Mouse (Mus musculus): ENCODE data around the gene Opcml. TPM values are rescaled to one million over a fixed set of nuclear protein-coding genes. Genes with fewer than 3 reads are reported as not detected.

The Opcml gene
- polyA plus RNA-seq, 1 experiment = 1.8 TPM

DNA sequence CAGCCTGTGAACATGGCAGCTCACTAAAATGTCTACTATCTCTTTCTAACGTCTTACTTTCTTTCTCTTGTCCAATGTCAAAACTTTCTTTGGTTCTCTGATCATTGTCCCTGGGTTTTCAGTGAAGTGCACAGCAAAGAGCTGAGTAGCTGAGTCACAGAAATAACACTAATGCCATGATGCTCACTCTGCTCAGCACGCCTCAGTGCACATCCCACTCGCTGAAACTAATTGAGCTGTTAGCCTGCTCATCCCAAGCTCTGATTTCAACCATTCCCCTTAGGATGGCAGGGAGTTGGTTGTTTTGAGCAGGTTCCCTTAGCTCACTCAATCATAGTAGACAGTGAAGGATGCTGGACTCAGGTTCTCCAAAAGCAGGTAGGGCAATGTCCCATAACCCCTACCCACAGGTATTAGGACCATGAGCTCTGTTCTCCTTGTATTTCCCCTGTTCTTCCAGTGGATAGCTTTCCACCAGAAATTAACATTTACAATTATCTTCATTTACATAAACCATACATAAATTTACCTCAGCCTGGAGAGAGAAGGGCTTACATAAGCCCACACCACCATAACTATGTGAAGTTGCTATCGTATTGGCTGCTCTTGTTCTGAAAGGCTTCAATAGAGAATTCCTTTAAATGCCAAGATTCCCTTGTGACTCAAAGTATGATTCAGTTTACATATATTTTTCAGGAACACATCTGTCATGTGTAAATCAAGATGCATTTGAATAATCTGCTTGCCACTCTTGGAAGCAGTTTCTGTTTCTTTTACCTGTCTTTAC, 655.9 kb downstream of the Opcml start:
- Histone ChIP-seq H3K4me3 (ENCODE audit: insufficient read depth, low read depth, low read length) (no peak overlapping the region), H3K27ac (replicated peaks; ENCODE audit: low read depth, low read length) (no peak overlapping the region), H3K4me1 (ENCODE audit: control insufficient read depth, insufficient read depth, insufficient read length, low read length) (no peaks in the 10 kb centered on the region)

DNA sequence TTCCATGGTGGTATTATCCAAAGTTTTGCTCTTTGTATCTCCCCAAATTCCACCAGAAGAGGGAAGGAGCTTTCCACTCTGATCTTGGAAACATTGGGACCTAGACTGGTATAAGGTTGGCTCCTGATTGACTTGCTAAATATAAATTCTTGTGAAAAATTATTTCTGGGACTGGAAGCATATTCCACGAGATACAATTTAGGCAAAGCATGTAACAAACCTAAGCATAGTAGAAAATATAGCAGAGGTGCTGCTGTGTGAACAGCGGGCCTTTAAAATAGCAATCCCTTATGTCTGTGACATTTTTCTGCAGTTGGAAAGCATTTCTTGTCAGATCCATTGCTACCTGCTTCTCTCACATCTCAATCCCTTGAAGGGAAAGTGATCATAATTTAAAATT, 661.9 kb downstream of the Opcml start:
- no peak overlapping the region for H3K27ac ChIP-seq (replicated peaks; ENCODE audit: low read depth, low read length)
- no peaks in the 10 kb centered on the region for H3K4me1 ChIP-seq (ENCODE audit: control insufficient read depth, insufficient read depth, insufficient read length, low read length)
- no peak overlapping the region for H3K4me3 ChIP-seq (ENCODE audit: insufficient read depth, low read depth, low read length)

DNA sequence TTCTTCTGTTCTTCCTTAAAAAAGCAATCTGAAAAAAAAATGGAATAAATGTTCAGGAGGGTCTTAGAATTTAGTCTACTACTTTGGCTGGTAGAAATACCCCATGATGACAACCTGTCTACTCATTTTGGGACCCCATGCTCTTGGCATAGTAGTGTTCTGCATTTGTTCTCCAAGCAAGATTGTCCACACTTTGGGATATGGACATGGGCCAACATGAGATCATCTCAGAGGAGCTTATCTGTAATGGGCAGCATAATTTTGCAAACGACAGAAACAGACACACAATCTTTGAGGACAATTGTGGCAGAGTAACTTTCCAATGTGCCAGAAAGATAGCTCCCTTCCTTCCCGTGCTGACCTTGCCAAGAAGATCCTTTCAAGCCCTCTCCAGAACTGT, 662.5 kb downstream of the Opcml start:
- H3K27ac ChIP-seq (replicated peaks; ENCODE audit: low read depth, low read length) = no peak overlapping the region
- H3K4me3 ChIP-seq (ENCODE audit: insufficient read depth, low read depth, low read length) = no peak overlapping the region
- H3K4me1 ChIP-seq (ENCODE audit: control insufficient read depth, insufficient read depth, insufficient read length, low read length) = no peaks in the 10 kb centered on the region

DNA sequence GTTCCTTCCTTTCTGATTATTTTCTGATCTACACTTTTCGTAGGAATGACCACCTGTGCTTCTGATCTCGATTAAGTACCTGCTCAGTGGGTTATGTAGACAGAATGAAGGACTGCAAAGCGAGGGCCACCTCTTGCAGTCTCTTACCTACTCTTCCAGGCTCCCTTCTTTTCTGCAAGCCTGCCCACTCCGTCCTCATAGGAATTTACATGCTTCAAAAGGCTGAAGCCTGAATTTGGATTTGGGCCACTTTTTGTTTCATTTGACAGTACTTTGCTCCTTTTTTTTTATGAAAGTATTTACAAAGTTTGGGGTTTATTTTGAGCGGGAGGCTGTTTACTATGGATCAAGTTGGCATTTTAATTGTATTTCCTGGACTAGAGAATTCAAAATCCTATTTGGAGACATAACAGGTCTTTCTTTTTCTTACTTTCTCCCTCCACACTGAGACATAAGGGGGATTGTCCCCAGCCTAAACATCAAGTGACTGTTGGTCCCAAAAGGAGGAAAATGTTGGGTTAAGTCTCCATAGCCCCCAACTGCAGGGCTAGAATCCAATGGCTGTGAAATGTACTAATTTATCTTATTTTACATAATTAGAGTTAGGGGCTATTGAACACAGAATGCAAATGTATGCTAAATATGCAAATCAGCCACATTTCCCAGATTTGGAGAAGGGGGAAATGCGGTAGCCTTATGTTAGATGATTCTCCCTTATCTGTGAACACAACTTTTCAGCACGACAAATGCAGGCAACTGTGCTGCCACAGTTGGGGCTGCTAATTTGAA, 667.6 kb downstream of the Opcml start:
- Histone ChIP-seq H3K4me1 (ENCODE audit: control insufficient read depth, insufficient read depth, insufficient read length, low read length) (no peaks in the 10 kb centered on the region), H3K27ac (replicated peaks; ENCODE audit: low read depth, low read length) (no peak overlapping the region), H3K4me3 (ENCODE audit: insufficient read depth, low read depth, low read length) (no peak overlapping the region)

DNA sequence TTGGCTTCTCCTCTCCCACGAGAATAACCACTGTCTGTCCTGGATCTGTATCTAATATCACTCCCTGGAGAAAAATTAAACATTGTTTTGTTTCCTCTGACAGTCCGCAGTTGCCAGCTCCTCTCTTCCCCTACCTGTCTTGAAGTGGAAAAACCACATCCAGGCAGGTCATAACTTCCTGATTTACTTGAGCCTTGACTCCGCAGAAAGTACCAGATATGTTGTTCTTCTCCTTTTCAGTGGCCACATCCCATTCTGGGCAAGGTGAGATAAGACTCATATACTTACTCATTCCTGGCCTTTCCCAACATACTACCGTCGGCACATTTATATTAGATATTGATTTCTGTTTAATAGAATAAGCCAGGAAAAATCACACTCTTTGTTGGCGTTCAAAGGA, 673.0 kb downstream of the Opcml start:
- no peak overlapping the region for H3K27ac ChIP-seq (replicated peaks; ENCODE audit: low read depth, low read length)
- no peaks in the 10 kb centered on the region for H3K4me1 ChIP-seq (ENCODE audit: control insufficient read depth, insufficient read depth, insufficient read length, low read length)

GRCm38 (mm10) chr9:28469419-28469818, 678.8 kb downstream of the Opcml start:
- Histone ChIP-seq H3K4me1 (ENCODE audit: control insufficient read depth, insufficient read depth, insufficient read length, low read length) (no peaks in the 10 kb centered on the region), H3K4me3 (ENCODE audit: insufficient read depth, low read depth, low read length) (no peak overlapping the region), H3K27ac (replicated peaks; ENCODE audit: low read depth, low read length) (no peak overlapping the region)

More for the DNA sequence above, 673.0 kb downstream of the Opcml start:
- no peak overlapping the region for H3K4me3 ChIP-seq (ENCODE audit: insufficient read depth, low read depth, low read length)

DNA sequence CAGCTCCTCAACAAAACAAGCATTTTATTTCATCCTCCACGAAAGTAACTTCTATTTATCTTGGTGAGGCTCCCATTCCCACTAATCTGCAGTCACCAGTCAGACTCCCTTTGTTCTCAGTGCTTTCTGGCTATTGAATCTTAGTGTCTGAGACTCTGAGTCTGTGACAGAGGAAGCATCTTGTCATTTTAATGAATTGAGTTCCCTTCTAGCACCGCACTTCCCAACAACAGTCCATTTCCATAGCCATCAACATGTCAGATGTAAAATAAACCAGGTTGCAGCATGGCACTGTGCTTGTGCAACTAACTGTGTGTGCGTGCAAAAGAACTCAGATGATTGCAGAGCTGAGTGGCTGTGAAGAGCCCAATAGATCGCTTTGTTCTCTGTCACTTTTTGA, 680.9 kb downstream of the Opcml start:
- H3K4me3 ChIP-seq (ENCODE audit: insufficient read depth, low read depth, low read length) = no peak overlapping the region
- H3K27ac ChIP-seq (replicated peaks; ENCODE audit: low read depth, low read length) = no peak overlapping the region
- H3K4me1 ChIP-seq (ENCODE audit: control insufficient read depth, insufficient read depth, insufficient read length, low read length) = no peaks in the 10 kb centered on the region

- Histone ChIP-seq H3K4me1 (ENCODE audit: control insufficient read depth, insufficient read depth, insufficient read length, low read length) (no peaks in the 10 kb centered on the region), H3K4me3 (ENCODE audit: insufficient read depth, low read depth, low read length) (no peak overlapping the region), H3K27ac (replicated peaks; ENCODE audit: low read depth, low read length) (no peak overlapping the region)
Measured at GRCm38 (mm10) chr9:28474586-28474985, 684.0 kb downstream of the Opcml start.

GRCm38 (mm10) chr9:28481261-28481660, 690.7 kb downstream of the Opcml start:
- Histone ChIP-seq H3K4me3 (ENCODE audit: insufficient read depth, low read depth, low read length) (no peak overlapping the region), H3K27ac (replicated peaks; ENCODE audit: low read depth, low read length) (no peak overlapping the region), H3K4me1 (ENCODE audit: control insufficient read depth, insufficient read depth, insufficient read length, low read length) (no peaks in the 10 kb centered on the region)

DNA sequence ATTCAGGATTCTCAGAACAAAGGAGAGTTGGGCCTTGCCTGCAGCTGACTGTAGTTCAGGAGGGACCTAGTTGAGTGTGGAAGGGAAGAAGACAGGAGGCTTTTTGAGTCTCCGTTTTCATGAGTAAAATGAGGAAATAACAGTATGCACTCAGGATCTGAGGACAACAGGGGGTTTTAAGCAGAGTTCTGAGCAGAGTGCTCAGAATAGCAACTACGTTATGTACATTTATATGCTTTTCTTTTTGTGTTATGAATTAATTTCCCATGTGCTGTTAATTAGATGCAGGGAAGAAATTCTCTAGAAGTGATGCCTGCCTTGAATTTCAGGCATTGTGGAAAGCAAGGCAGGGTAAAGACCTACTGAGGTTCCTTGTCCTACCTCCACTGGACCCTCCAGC, 697.9 kb downstream of the Opcml start:
- H3K4me3 ChIP-seq (ENCODE audit: insufficient read depth, low read depth, low read length) = no peak overlapping the region
- H3K4me1 ChIP-seq (ENCODE audit: control insufficient read depth, insufficient read depth, insufficient read length, low read length) = no peaks in the 10 kb centered on the region
- H3K27ac ChIP-seq (replicated peaks; ENCODE audit: low read depth, low read length) = no peak overlapping the region

GRCm38 (mm10) chr9:28489828-28490227, 699.3 kb downstream of the Opcml start:
- H3K4me1 ChIP-seq (ENCODE audit: control insufficient read depth, insufficient read depth, insufficient read length, low read length) = no peaks in the 10 kb centered on the region
- H3K27ac ChIP-seq (replicated peaks; ENCODE audit: low read depth, low read length) = no peak overlapping the region
- H3K4me3 ChIP-seq (ENCODE audit: insufficient read depth, low read depth, low read length) = no peak overlapping the region

GRCm38 (mm10) chr9:28490410-28490809, 699.8 kb downstream of the Opcml start:
- no peaks in the 10 kb centered on the region for H3K4me1 ChIP-seq (ENCODE audit: control insufficient read depth, insufficient read depth, insufficient read length, low read length)
- H3K4me3 ChIP-seq (ENCODE audit: insufficient read depth, low read depth, low read length) = no peak overlapping the region
- H3K27ac ChIP-seq (replicated peaks; ENCODE audit: low read depth, low read length) = no peak overlapping the region

DNA sequence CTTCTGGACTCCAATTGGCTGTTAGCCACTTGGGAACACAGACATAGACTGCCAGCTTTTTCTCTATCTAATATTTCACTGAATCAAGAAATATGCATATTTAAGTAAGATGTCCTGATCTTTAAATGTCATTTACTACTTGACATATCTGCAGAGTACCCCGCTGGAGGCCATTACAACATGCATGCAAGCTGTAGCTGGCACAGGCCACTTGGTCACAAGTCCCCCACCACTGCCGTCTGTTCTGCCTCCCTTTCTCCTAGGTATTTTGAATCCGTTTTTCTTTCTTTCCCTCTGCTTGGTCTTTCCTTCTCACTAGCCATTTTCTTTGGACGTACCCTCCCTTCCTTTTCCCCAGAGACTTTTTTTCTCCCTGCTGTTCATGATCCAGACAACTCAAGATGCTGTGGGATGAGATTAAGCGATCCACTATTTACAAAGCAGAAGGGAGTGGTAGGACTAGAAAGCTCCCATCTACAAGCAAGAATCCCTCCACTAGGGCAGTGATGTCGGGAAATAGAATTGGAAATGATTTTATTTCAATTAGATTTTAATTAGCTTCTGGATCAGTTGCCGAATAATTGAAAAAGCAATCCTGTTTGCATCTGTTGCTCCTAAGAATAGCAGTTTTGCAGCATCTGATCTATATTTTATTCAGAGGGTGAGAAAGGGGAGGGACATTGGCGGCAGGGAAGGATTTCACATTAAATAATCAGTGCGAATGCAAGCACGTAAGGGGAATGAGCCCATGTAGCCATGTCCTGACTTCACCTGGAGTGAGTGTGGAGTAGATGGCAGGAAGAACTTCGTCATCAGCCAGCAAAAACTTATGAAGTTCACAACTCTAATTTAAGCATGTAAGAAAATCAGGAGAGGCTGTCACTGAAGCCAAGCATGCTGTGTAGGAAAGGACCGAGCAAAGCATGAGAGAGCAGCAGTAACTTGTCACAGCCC, 709.5 kb downstream of the Opcml start:
- no peak overlapping the region for H3K4me3 ChIP-seq (ENCODE audit: insufficient read depth, low read depth, low read length)
- no peak overlapping the region for H3K27ac ChIP-seq (replicated peaks; ENCODE audit: low read depth, low read length)
- H3K4me1 ChIP-seq (ENCODE audit: control insufficient read depth, insufficient read depth, insufficient read length, low read length) = no peaks in the 10 kb centered on the region; the same call in 1 of the 2 replicates

DNA sequence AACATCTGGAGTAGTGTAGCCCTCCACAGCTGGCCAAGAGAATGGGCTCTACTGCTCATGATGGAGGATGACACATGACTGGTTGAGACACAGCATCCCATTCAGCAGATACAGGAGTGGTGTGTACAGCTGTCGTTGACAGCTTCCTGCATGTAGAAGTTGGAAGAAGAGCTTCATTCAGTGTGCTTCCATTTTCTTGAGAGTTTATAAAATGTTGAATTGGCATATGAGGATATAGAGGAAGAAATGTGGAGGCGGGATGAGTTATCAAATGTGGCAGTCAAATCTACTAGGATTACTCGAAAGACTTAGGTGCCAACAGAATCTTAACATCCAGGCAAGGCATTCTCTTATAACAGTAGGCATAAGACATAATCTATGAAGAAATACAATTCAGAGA, 723.3 kb downstream of the Opcml start:
- no peak overlapping the region for H3K27ac ChIP-seq (replicated peaks; ENCODE audit: low read depth, low read length)
- no peaks in the 10 kb centered on the region for H3K4me1 ChIP-seq (ENCODE audit: control insufficient read depth, insufficient read depth, insufficient read length, low read length)
- H3K4me3 ChIP-seq (ENCODE audit: insufficient read depth, low read depth, low read length) = no peak overlapping the region

DNA sequence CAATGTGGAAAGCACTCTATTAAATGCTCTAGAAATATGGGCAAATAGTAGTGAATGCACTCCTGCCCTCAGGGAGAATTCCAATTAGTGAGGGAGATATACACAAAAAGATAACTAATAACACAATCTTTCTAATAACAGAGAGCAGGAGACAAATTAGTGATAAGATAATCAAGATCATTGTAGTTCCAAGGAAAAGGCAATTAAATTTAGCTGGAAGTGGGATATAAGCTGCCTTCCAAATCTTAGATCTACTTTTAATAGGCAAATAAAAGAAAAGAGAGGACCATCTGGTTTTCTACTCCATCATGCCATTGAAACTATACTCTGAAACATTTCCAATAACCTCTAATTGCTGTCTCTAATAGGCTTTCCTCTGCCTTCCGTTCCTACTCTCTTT, 742.6 kb downstream of the Opcml start:
- Histone ChIP-seq H3K4me1 (ENCODE audit: control insufficient read depth, insufficient read depth, insufficient read length, low read length) (no peaks in the 10 kb centered on the region), H3K27ac (replicated peaks; ENCODE audit: low read depth, low read length) (no peak overlapping the region), H3K4me3 (ENCODE audit: insufficient read depth, low read depth, low read length) (no peak overlapping the region)
